Mouse (Mus musculus) liver, embryonic 14.5 days (tissue): ENCODE measurements around the gene Hnf1a.

Experiments used
- CTCF ChIP-seq: IDR thresholded peaks from 2 replicates; pipeline ENCODE4 v1.5.1; 2016; ENCODE audit warnings: antibody characterized with exemption, low read depth, control low read depth
- EP300 ChIP-seq: IDR thresholded peaks from 2 replicates; pipeline ENCODE4 v1.6.1; 2016; ENCODE audit warnings: antibody characterized with exemption, low read depth

DNA sequence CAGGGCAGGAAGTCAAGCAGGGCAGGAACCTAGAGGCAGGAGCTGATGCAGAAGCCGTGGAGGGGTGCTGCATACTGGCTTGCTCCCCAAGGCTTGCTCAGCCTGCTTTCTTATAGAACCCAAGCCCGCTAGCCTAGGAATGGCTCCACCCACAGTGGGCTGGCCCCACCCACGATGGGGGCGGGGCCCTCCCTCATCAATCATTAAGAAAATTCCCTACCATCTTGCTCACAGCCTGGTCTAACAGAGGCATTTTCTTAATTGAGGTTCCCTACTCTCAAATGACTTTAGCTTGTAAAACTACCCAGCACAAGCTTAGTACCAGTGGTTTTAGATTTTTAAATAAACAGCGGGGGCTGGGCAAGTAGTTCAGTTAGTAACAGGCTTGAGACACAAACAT lies 39.3 kb downstream of the Hnf1a start:
- no peak for TF ChIP-seq CTCF
- TF ChIP-seq EP300: no peak
